Mouse (Mus musculus) kidney, embryonic 14.5 days (tissue): ENCODE results near the gene Ptpn14. TPM values are rescaled to one million over a fixed set of nuclear protein-coding genes. Genes with fewer than 3 reads are reported as not detected.

ENCODE experiments used
- ATAC-seq: fragments of 200-750 bp; cut with Nextera tagmentation; 2 replicates; pipeline ENCODE4 v1.8.0; 2017; ENCODE audit warnings: moderate number of reproducible peaks, mild to moderate bottlenecking, moderate TSS enrichment, moderate library complexity; ENCODE audit not compliant: low FRiP score, low TSS enrichment
- H3K27ac ChIP-seq: fragments of 300-500 bp; sonication (generic); 2 replicates; pipeline ENCODE4 v1.5.1; 2014; ENCODE audit warnings: low read depth, mild to moderate bottlenecking, low read length, moderate library complexity, mixed read lengths
- H3K27me3 ChIP-seq: fragments of 300-500 bp; sonication (generic); 2 replicates; pipeline ENCODE4 v1.6.1; 2014; ENCODE audit warnings: mild to moderate bottlenecking, low read length; ENCODE audit not compliant: control insufficient read depth, insufficient read depth
- H3K36me3 ChIP-seq: fragments of 300-500 bp; sonication (generic); 2 replicates; pipeline ENCODE4 v1.6.1; 2014; ENCODE audit warnings: low read length, mixed read lengths; ENCODE audit not compliant: control insufficient read depth, insufficient read depth
- H3K4me1 ChIP-seq: fragments of 300-500 bp; sonication (generic); 2 replicates; pipeline ENCODE4 v1.6.1; 2014; ENCODE audit warnings: low read length, mixed read lengths; ENCODE audit not compliant: control insufficient read depth, insufficient read depth
- H3K4me2 ChIP-seq: fragments of 300-500 bp; sonication (generic); replicated peaks from 2 replicates; pipeline ENCODE4 v1.6.1; 2014; ENCODE audit warnings: low read depth, mild to moderate bottlenecking, low read length
- H3K4me3 ChIP-seq: fragments of 300-500 bp; sonication (generic); 2 replicates; pipeline ENCODE4 v1.5.1; 2014; ENCODE audit warnings: mild to moderate bottlenecking, low read length
- H3K9ac ChIP-seq: fragments of 300-500 bp; sonication (generic); 2 replicates; pipeline ENCODE4 v1.6.1; 2014; ENCODE audit warnings: low read depth, mild to moderate bottlenecking, low read length, moderate library complexity
- H3K9me3 ChIP-seq: fragments of 300-500 bp; sonication (generic); 2 replicates; pipeline ENCODE4 v1.6.1; 2016; ENCODE audit warnings: low read length; ENCODE audit not compliant: control insufficient read depth
- WGBS: fragments of 180-500 bp; shearing (Covaris S2); extraction: QIAGEN DNeasy Blood & Tissue Kit; methylation state at CpG from one replicate; pipeline ENCODE4 v1.1.7; 2014; 5-methylcytosine and 5-hydroxymethylcytosine counted together
- polyA plus RNA-seq: library from polyadenylated mRNA; unstranded; fragments of >200 nt; fragmentation: Nextera tagmentation; extraction: Ambion mirVana; gene quantifications from 2 replicates; pipeline ENCODE4 v1.2.1, GENCODE M21; 2014

Ptpn14 gene
- polyA plus RNA-seq, 1 experiment from 2014 or later, result 21.1 TPM

- H3K27ac ChIP-seq, result no peak overlapping the region; the same call in 1 of the 2 replicates
- WGBS, result 3% methylated on average over 17 of the region's 17 CpGs
- H3K4me1 ChIP-seq, result peaks cover 53% of the 10 kb centered on the region
Observed at GRCm38 (mm10) chr1:189729141-189729815, 1.2 kb downstream of the Ptpn14 start.

GRCm38 (mm10) chr1:189731697-189732096 lies 3.6 kb downstream of the Ptpn14 start:
- 58% methylated on average over 10 of the region's 10 CpGs for WGBS
- Histone ChIP-seq H3K9ac (no peak overlapping the region; the same call in 1 of the 2 replicates), H3K4me3 (no peak overlapping the region), H3K4me1 (peaks cover 39% of the 10 kb centered on the region), H3K27me3 (no peaks in the 10 kb centered on the region), H3K36me3 (no peaks in the 10 kb centered on the region; the same call in 1 of the 2 replicates), H3K27ac (peak overlapping the region; percentile 10; the same call in 1 of the 2 replicates), H3K4me2 (peak overlapping the region; percentile 74), H3K9me3 (no peaks in the 10 kb centered on the region)
- ATAC-seq, result no peak

More at GRCm38 (mm10) chr1:189729141-189729815, 1.2 kb downstream of the Ptpn14 start:
- Histone ChIP-seq H3K36me3 (no peaks in the 10 kb centered on the region; the same call in 1 of the 2 replicates), H3K9me3 (no peaks in the 10 kb centered on the region), H3K4me3 (peak overlapping the region; percentile 88), H3K9ac (peak overlapping the region; percentile 92), H3K4me2 (peak overlapping the region; percentile 74), H3K27me3 (no peaks in the 10 kb centered on the region)
- no peak for ATAC-seq

- Histone ChIP-seq H3K9ac (no peak overlapping the region; the same call in 1 of the 2 replicates), H3K36me3 (no peaks in the 10 kb centered on the region; the same call in 1 of the 2 replicates), H3K4me3 (no peak overlapping the region), H3K27ac (peak overlapping the region; percentile 10; the same call in 1 of the 2 replicates), H3K4me2 (peak overlapping the region; percentile 74; the same call in 1 of the 2 replicates), H3K27me3 (no peaks in the 10 kb centered on the region), H3K9me3 (no peaks in the 10 kb centered on the region), H3K4me1 (peaks cover 35% of the 10 kb centered on the region)
- 53% methylated on average over 8 of the region's 8 CpGs for WGBS
- ATAC-seq, result no peak
Observed at GRCm38 (mm10) chr1:189732156-189732555, 4.1 kb downstream of the Ptpn14 start.

GRCm38 (mm10) chr1:189740075-189740474 lies 12.0 kb downstream of the Ptpn14 start:
- Histone ChIP-seq H3K4me3 (no peak overlapping the region), H3K9ac (no peak overlapping the region), H3K36me3 (no peaks in the 10 kb centered on the region), H3K9me3 (no peaks in the 10 kb centered on the region), H3K4me1 (peaks cover 43% of the 10 kb centered on the region), H3K27me3 (no peaks in the 10 kb centered on the region), H3K27ac (no peak overlapping the region), H3K4me2 (no peak overlapping the region)
- WGBS, result 78% methylated on average over 7 of the region's 7 CpGs
- no peak for ATAC-seq

- no peak for ATAC-seq
- H3K27me3 ChIP-seq, result no peaks in the 10 kb centered on the region
- no peaks in the 10 kb centered on the region for H3K36me3 ChIP-seq
- H3K9me3 ChIP-seq, result no peaks in the 10 kb centered on the region
- no peak overlapping the region for H3K9ac ChIP-seq
- H3K4me1 ChIP-seq, result peaks cover 52% of the 10 kb centered on the region
- H3K27ac ChIP-seq, result no peak overlapping the region
- WGBS, result 89% methylated on average over 5 of the region's 5 CpGs
- no peak overlapping the region for H3K4me3 ChIP-seq
- H3K4me2 ChIP-seq, result no peak overlapping the region
Observed at GRCm38 (mm10) chr1:189742041-189742440, 14.0 kb downstream of the Ptpn14 start.

- no peaks in the 10 kb centered on the region for H3K36me3 ChIP-seq
- ATAC-seq, result no peak
- no peak overlapping the region for H3K4me2 ChIP-seq
- 75% methylated on average over 5 of the region's 5 CpGs for WGBS
- H3K27me3 ChIP-seq, result no peaks in the 10 kb centered on the region
- H3K9me3 ChIP-seq, result no peaks in the 10 kb centered on the region
- no peak overlapping the region for H3K9ac ChIP-seq
- H3K27ac ChIP-seq, result no peak overlapping the region
- peaks cover 56% of the 10 kb centered on the region for H3K4me1 ChIP-seq
- no peak overlapping the region for H3K4me3 ChIP-seq
Observed at GRCm38 (mm10) chr1:189743136-189743535, 15.1 kb downstream of the Ptpn14 start.

- Histone ChIP-seq H3K36me3 (no peaks in the 10 kb centered on the region), H3K4me1 (peaks cover 45% of the 10 kb centered on the region), H3K4me3 (no peak overlapping the region), H3K27ac (no peak overlapping the region; the same call in 1 of the 2 replicates), H3K4me2 (no peak overlapping the region), H3K27me3 (no peaks in the 10 kb centered on the region), H3K9me3 (no peaks in the 10 kb centered on the region), H3K9ac (0 out of 2 replicates have a peak overlapping the region, but pooled peaks have one; percentile 23)
- WGBS, result 23% methylated on average over 4 of the region's 4 CpGs
- ATAC-seq, result peak; percentile 43; the same call in 1 of the 2 replicates
Observed at GRCm38 (mm10) chr1:189744914-189745710, 17.0 kb downstream of the Ptpn14 start.

- ATAC-seq, result no peak
- no peak overlapping the region for H3K9ac ChIP-seq
- H3K27me3 ChIP-seq, result no peaks in the 10 kb centered on the region
- 0 out of 2 replicates have a peak overlapping the region, but pooled peaks have one; percentile 38 for H3K27ac ChIP-seq
- no peak overlapping the region for H3K4me3 ChIP-seq
- WGBS, result 38% methylated on average over 4 of the region's 4 CpGs
- H3K4me1 ChIP-seq, result peaks cover 34% of the 10 kb centered on the region
- no peaks in the 10 kb centered on the region for H3K9me3 ChIP-seq
- H3K36me3 ChIP-seq, result no peaks in the 10 kb centered on the region
- no peak overlapping the region for H3K4me2 ChIP-seq
Observed at GRCm38 (mm10) chr1:189746520-189746919, 18.5 kb downstream of the Ptpn14 start.
